11 mouse cellular contexts compared by ENCODE assay signal in the genomic region with DNA sequence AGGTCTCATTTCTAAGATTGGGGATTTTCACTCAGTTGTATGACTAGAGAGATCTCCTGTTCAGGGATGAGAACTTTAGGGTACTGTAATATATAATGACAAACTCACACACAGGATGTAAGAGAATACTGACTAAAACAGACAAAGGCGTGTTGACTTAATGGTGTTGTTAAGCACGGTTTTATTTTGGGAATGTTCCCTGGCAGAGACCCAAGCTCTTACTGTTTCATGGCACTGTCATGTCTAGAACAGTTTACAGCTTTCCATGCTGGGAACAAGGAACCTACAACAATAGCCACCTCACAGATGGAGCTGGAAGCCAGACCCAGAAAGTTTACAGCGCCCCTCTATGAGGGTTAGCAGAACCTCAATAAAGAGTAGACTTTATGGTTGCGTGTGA. TPM values are rescaled to one million over a fixed set of nuclear protein-coding genes. Genes with fewer than 3 reads are reported as not detected.
A peak's percentile ranks its signal among the peaks of the same experiment; 100 is the strongest.
DNase-seq lines count a peak whose midpoint lies in the region; ATAC-seq lines count a peak whose summit lies in the region.
"Had no signal": no experiment of that assay in that cellular context is flagged by ENCODE, and none has a peak within 500 bp of the region (broad histone marks: within the 10 kb centered on the region; RNA-seq: fewer than 3 reads in every experiment).

No protein-coding gene starts in this region.

- no peaks in the 10 kb centered on the region for H3K36me3 ChIP-seq in kidney, embryonic 14.5 days (ENCODE audit: control insufficient read depth, insufficient read depth, low read length)
- H3K36me3 ChIP-seq in embryonic facial prominence, embryonic 14.5 days (ENCODE audit: control insufficient read depth, insufficient read depth, low read length) = no peaks in the 10 kb centered on the region
- H3K36me3 ChIP-seq in heart, embryonic 14.5 days (ENCODE audit: control insufficient read depth, insufficient read depth, low read length) = no peaks in the 10 kb centered on the region
- H3K36me3 ChIP-seq in lung, embryonic 15.5 days = no peaks in the 10 kb centered on the region
- H3K36me3 ChIP-seq: liver, embryonic 15.5 days had no signal

- DNase-seq in kidney, adult 18-20 months = no peak
- peak; percentile 64 for DNase-seq in embryonic facial prominence, embryonic 14.5 days (ENCODE audit: low spot score)
- no peak for DNase-seq in spleen, postnatal 10 days (ENCODE audit: low spot score in 2 of 2)
- no peak for DNase-seq in frontal cortex, postnatal 25 days (ENCODE audit: low spot score in 2 of 2)
- DNase-seq: adrenal gland, postnatal 14 days had no signal

- no peak overlapping the region for H3K4me3 ChIP-seq in kidney, embryonic 14.5 days (ENCODE audit: low read length)
- H3K4me3 ChIP-seq in embryonic facial prominence, embryonic 14.5 days (ENCODE audit: low read depth, low read length) = no peak overlapping the region
- H3K4me3 ChIP-seq in heart, embryonic 14.5 days (ENCODE audit: control insufficient read depth in 1 of 2, insufficient read depth in 1 of 2, low read depth in 1 of 2, low read length in 2 of 2) = no peak overlapping the region
- H3K4me3 ChIP-seq in lung, embryonic 15.5 days = no peak overlapping the region
- H3K4me3 ChIP-seq: liver, embryonic 15.5 days had no signal

- H3K9me3 ChIP-seq in kidney, embryonic 14.5 days (ENCODE audit: control insufficient read depth, low read length) = no peaks in the 10 kb centered on the region
- H3K9me3 ChIP-seq in embryonic facial prominence, embryonic 14.5 days (ENCODE audit: control insufficient read depth, low read length) = no peaks in the 10 kb centered on the region
- H3K9me3 ChIP-seq in heart, embryonic 14.5 days (ENCODE audit: control insufficient read depth, low read length) = no peaks in the 10 kb centered on the region
- no peaks in the 10 kb centered on the region for H3K9me3 ChIP-seq in lung, embryonic 15.5 days
- H3K9me3 ChIP-seq: liver, embryonic 15.5 days had no signal

- H3K27me3 ChIP-seq in kidney, embryonic 14.5 days (ENCODE audit: control insufficient read depth, insufficient read depth, low read length) = no peaks in the 10 kb centered on the region
- no peaks in the 10 kb centered on the region for H3K27me3 ChIP-seq in embryonic facial prominence, embryonic 14.5 days (replicated peaks; ENCODE audit: control insufficient read depth, insufficient read depth, low read length)
- no peaks in the 10 kb centered on the region for H3K27me3 ChIP-seq in heart, embryonic 14.5 days (ENCODE audit: control insufficient read depth, insufficient read depth, low read length)
- no peaks in the 10 kb centered on the region for H3K27me3 ChIP-seq in lung, embryonic 15.5 days
- H3K27me3 ChIP-seq: liver, embryonic 15.5 days had no signal

- no peak overlapping the region for H3K4me2 ChIP-seq in kidney, embryonic 14.5 days (replicated peaks; ENCODE audit: low read depth, low read length)
- H3K4me2 ChIP-seq in embryonic facial prominence, embryonic 14.5 days (ENCODE audit: low read depth, low read length) = no peak overlapping the region
- no peak overlapping the region for H3K4me2 ChIP-seq in heart, embryonic 14.5 days (ENCODE audit: low read length)
- no peak overlapping the region for H3K4me2 ChIP-seq in lung, embryonic 15.5 days
- H3K4me2 ChIP-seq: liver, embryonic 15.5 days had no signal

- peaks cover 19% of the 10 kb centered on the region for H3K4me1 ChIP-seq in kidney, embryonic 14.5 days (ENCODE audit: control insufficient read depth, insufficient read depth, low read length)
- H3K4me1 ChIP-seq in embryonic facial prominence, embryonic 14.5 days (ENCODE audit: control insufficient read depth, insufficient read depth, low read length) = peaks cover 28% of the 10 kb centered on the region
- H3K4me1 ChIP-seq in heart, embryonic 14.5 days (ENCODE audit: control insufficient read depth in 2 of 2, insufficient read depth in 2 of 2, low read length in 2 of 2) = peaks cover 18 to 38% of the 10 kb centered on the region in 2 experiments
- peaks cover 28% of the 10 kb centered on the region for H3K4me1 ChIP-seq in lung, embryonic 15.5 days
- H3K4me1 ChIP-seq: liver, embryonic 15.5 days had no signal

- H3K9ac ChIP-seq in kidney, embryonic 14.5 days (ENCODE audit: low read depth, low read length) = no peak overlapping the region
- H3K9ac ChIP-seq in embryonic facial prominence, embryonic 14.5 days (ENCODE audit: low read depth, low read length) = no peak overlapping the region
- no peak overlapping the region for H3K9ac ChIP-seq in heart, embryonic 14.5 days (ENCODE audit: low read length)
- H3K9ac ChIP-seq in lung, embryonic 15.5 days = no peak overlapping the region
- H3K9ac ChIP-seq: liver, embryonic 15.5 days had no signal

- WGBS in kidney, embryonic 14.5 days = 73% methylated on average over 4 of the region's 4 CpGs
- WGBS in embryonic facial prominence, embryonic 14.5 days = 72% methylated on average over 4 of the region's 4 CpGs
- 55% methylated on average over 4 of the region's 4 CpGs for WGBS in heart, embryonic 14.5 days
- WGBS in lung, embryonic 15.5 days = 53% methylated on average over 4 of the region's 4 CpGs

- no peak for ATAC-seq in kidney, embryonic 14.5 days (ENCODE audit: low FRiP score, low TSS enrichment)
- ATAC-seq in embryonic facial prominence, embryonic 14.5 days (ENCODE audit: low read depth) = no peak
- no peak; the same call in 1 of the 2 replicates for ATAC-seq in heart, embryonic 14.5 days (ENCODE audit: insufficient number of reproducible peaks, insufficient read depth, low FRiP score, low read depth)
- no peak for ATAC-seq in lung, embryonic 15.5 days (ENCODE audit: borderline replicate concordance, extremely low read depth, low FRiP score, low TSS enrichment)
- ATAC-seq in inflammation-experienced regulatory T-cells, adult 6 months = no peak

- H3K27ac ChIP-seq in kidney, embryonic 14.5 days (ENCODE audit: low read depth, low read length) = peak overlapping the region; percentile 83; the same call in 1 of the 2 replicates
- peak overlapping the region; percentile 63 for H3K27ac ChIP-seq in embryonic facial prominence, embryonic 14.5 days (replicated peaks; ENCODE audit: low read depth, low read length)
- H3K27ac ChIP-seq in heart, embryonic 14.5 days (replicated peaks in 1 of 2; ENCODE audit: control insufficient read depth in 1 of 2, insufficient read depth in 1 of 2, low read depth in 2 of 2, low read length in 2 of 2) = peak overlapping the region; percentile 57 to 77
- peak overlapping the region; percentile 92 for H3K27ac ChIP-seq in lung, embryonic 15.5 days
- H3K27ac ChIP-seq: liver, embryonic 15.5 days had no signal

RNA-seq across cellular contexts. Expression of gene Sparcl1, which starts 2.4 kb away (rescaled TPM):
- polyA plus RNA-seq in kidney, embryonic 14.5 days (2014; fragmentation: Nextera tagmentation; extraction: Ambion mirVana) = 33.5 and 36.1 TPM in 2 replicates
- 108 and 117 TPM in 2 replicates for polyA plus RNA-seq in embryonic facial prominence, embryonic 14.5 days (2014; fragmentation: Nextera tagmentation; extraction: Ambion mirVana)
- polyA plus RNA-seq in heart, embryonic 14.5 days (2014; fragmentation: Nextera tagmentation; extraction: Ambion mirVana) = 77.0 and 85.0 TPM in 2 replicates
- 343 and 369 TPM in 2 replicates for polyA plus RNA-seq in lung, embryonic 15.5 days (2015; fragmentation: Nextera tagmentation; extraction: Ambion mirVana)
- not detected for polyA plus RNA-seq in inflammation-experienced regulatory T-cells, adult 6 months (2017; shearing (Covaris generic))

RNA-seq across cellular contexts. Expression of gene Gm17660, which starts 38.5 kb away (rescaled TPM):
- not detected in 2 replicates for polyA plus RNA-seq in kidney, embryonic 14.5 days (2014; fragmentation: Nextera tagmentation; extraction: Ambion mirVana)
- polyA plus RNA-seq in embryonic facial prominence, embryonic 14.5 days (2014; fragmentation: Nextera tagmentation; extraction: Ambion mirVana) = 0.47 TPM in 1 of 2 replicates, not detected in the other
- polyA plus RNA-seq in heart, embryonic 14.5 days (2014; fragmentation: Nextera tagmentation; extraction: Ambion mirVana) = 0.49 TPM in 1 of 2 replicates, not detected in the other
- polyA plus RNA-seq in lung, embryonic 15.5 days (2015; fragmentation: Nextera tagmentation; extraction: Ambion mirVana) = 0.42 TPM in 1 of 2 replicates, not detected in the other
- not detected for polyA plus RNA-seq in inflammation-experienced regulatory T-cells, adult 6 months (2017; shearing (Covaris generic))
- polyA plus RNA-seq: liver, embryonic 15.5 days had no signal

RNA-seq across cellular contexts. Expression of gene Dspp, which starts 54.6 kb away (rescaled TPM):
- polyA plus RNA-seq in kidney, embryonic 14.5 days (2014; fragmentation: Nextera tagmentation; extraction: Ambion mirVana) = not detected in 2 replicates
- polyA plus RNA-seq in embryonic facial prominence, embryonic 14.5 days (2014; fragmentation: Nextera tagmentation; extraction: Ambion mirVana) = not detected in 2 replicates
- polyA plus RNA-seq in heart, embryonic 14.5 days (2014; fragmentation: Nextera tagmentation; extraction: Ambion mirVana) = not detected in 2 replicates
- 0.04 TPM in 1 of 2 replicates, not detected in the other for polyA plus RNA-seq in lung, embryonic 15.5 days (2015; fragmentation: Nextera tagmentation; extraction: Ambion mirVana)
- polyA plus RNA-seq in inflammation-experienced regulatory T-cells, adult 6 months (2017; shearing (Covaris generic)) = not detected
- polyA plus RNA-seq: liver, embryonic 15.5 days; testis, adult 2 months had no signal

Comparison
In these comparisons a context has a peak if more than half of its experiments do, and no peak if none do; other contexts are left out.
1. RNA of gene Sparcl1, which starts 2.4 kb away (polyA plus RNA-seq): 343 to 369 TPM in lung, embryonic 15.5 days, 108 to 117 TPM in embryonic facial prominence, embryonic 14.5 days, 77.0 to 85.0 TPM in heart, embryonic 14.5 days and 33.5 to 36.1 TPM in kidney, embryonic 14.5 days; not detected in inflammation-experienced regulatory T-cells, adult 6 months; every median in the first group is over 10 times any median in the second.
2. Peak in every context shown above with its lines, with median percentiles within 50 percentile points of each other: H3K27ac ChIP-seq.